ENCODE assay signal across 8 mouse cellular contexts in genomic region chr17:46454539-46454938, GRCm38 (mm10). TPM values are rescaled to one million over a fixed set of nuclear protein-coding genes. Genes with fewer than 3 reads are reported as not detected.
A peak's percentile ranks its signal among the peaks of the same experiment; 100 is the strongest.
DNase-seq lines count a peak whose midpoint lies in the region; ATAC-seq and TF ChIP-seq lines count a peak whose summit lies in the region.

No protein-coding gene starts in this region.

- ATAC-seq in forebrain, embryonic 11.5 days (replicated peaks; ENCODE audit: low FRiP score) = no peak
- ATAC-seq in limb, embryonic 11.5 days (ENCODE audit: insufficient number of reproducible peaks, low FRiP score, low TSS enrichment, low read depth) = peak; percentile 35; the same call in 1 of the 2 replicates
- ATAC-seq in neural tube, embryonic 14.5 days (ENCODE audit: low read depth) = no peak

- no peaks in the 10 kb centered on the region for H3K36me3 ChIP-seq in forebrain, embryonic 11.5 days (ENCODE audit: control insufficient read depth, insufficient read depth, low read length)
- no peaks in the 10 kb centered on the region for H3K36me3 ChIP-seq in limb, embryonic 11.5 days (ENCODE audit: control insufficient read depth, insufficient read depth, low read length)
- no peaks in the 10 kb centered on the region for H3K36me3 ChIP-seq in neural tube, embryonic 14.5 days (ENCODE audit: control insufficient read depth, insufficient read depth, low read length)
- no peaks in the 10 kb centered on the region for H3K36me3 ChIP-seq in thymus, adult 2 months (ENCODE audit: control insufficient read depth, insufficient read depth, low read length)

- no peak for TF ChIP-seq CTCF in layer of hippocampus, adult 2 months (conservative IDR thresholded peaks at IDR 0.05)
- TF ChIP-seq CTCF in thymus, adult 2 months (IDR thresholded peaks at IDR 0.05; ENCODE audit: borderline replicate concordance, control insufficient read depth, extremely low read depth, insufficient read depth, low read length, poor library complexity) = no peak

- H3K4me2 ChIP-seq in forebrain, embryonic 11.5 days (ENCODE audit: low read depth, low read length, severe bottlenecking) = peak overlapping the region; percentile 71
- H3K4me2 ChIP-seq in limb, embryonic 11.5 days (ENCODE audit: low read depth, severe bottlenecking) = peak overlapping the region; percentile 88
- peak overlapping the region; percentile 51 for H3K4me2 ChIP-seq in neural tube, embryonic 14.5 days (ENCODE audit: low read depth, low read length)

- H3K27ac ChIP-seq in layer of hippocampus, adult 2 months = no peak overlapping the region
- no peak overlapping the region for H3K27ac ChIP-seq in forebrain, embryonic 11.5 days (ENCODE audit: low read depth, low read length)
- no peak overlapping the region for H3K27ac ChIP-seq in limb, embryonic 11.5 days (replicated peaks; ENCODE audit: low read depth, low read length)
- H3K27ac ChIP-seq in neural tube, embryonic 14.5 days (ENCODE audit: low read depth, low read length) = no peak overlapping the region
- H3K27ac ChIP-seq in thymus, adult 2 months (ENCODE audit: control insufficient read depth, insufficient read depth, low read length) = no peak overlapping the region

- DNase-seq in layer of hippocampus, adult 2 months (ENCODE audit: low spot score in 2 of 2) = no peak
- DNase-seq in layer of hippocampus, adult 9-11 months = no peak
- no peak for DNase-seq in forebrain, embryonic 11.5 days (ENCODE audit: low spot score)
- no peak for DNase-seq in limb, embryonic 11.5 days (ENCODE audit: low spot score)
- DNase-seq in thymus, adult 2 months = no peak
- DNase-seq in gastrocnemius, postnatal 25 days = no peak
- no peak for DNase-seq in adrenal gland, postnatal 10 days

- peaks cover 29% of the 10 kb centered on the region for H3K4me1 ChIP-seq in forebrain, embryonic 11.5 days (replicated peaks; ENCODE audit: control insufficient read depth, insufficient read depth, low read length)
- H3K4me1 ChIP-seq in limb, embryonic 11.5 days (ENCODE audit: control insufficient read depth, insufficient read depth, low read length) = peaks cover 20% of the 10 kb centered on the region
- peaks cover 31% of the 10 kb centered on the region for H3K4me1 ChIP-seq in neural tube, embryonic 14.5 days (ENCODE audit: control insufficient read depth, insufficient read depth, low read length)
- no peaks in the 10 kb centered on the region; the same call in 1 of the 2 replicates for H3K4me1 ChIP-seq in thymus, adult 2 months (replicated peaks; ENCODE audit: control insufficient read depth, insufficient read depth, low read length)

- WGBS in forebrain, embryonic 11.5 days = 3% methylated on average over 9 of the region's 9 CpGs
- 4% methylated on average over 9 of the region's 9 CpGs for WGBS in limb, embryonic 11.5 days
- WGBS in neural tube, embryonic 14.5 days = 2% methylated on average over 9 of the region's 9 CpGs
- WGBS in thymus, adult 2 months = 9% methylated on average over 9 of the region's 9 CpGs

- peak overlapping the region; percentile 52 for H3K9ac ChIP-seq in forebrain, embryonic 11.5 days (ENCODE audit: low read length)
- peak overlapping the region; percentile 40; the same call in 1 of the 2 replicates for H3K9ac ChIP-seq in limb, embryonic 11.5 days (ENCODE audit: low read length)
- H3K9ac ChIP-seq in neural tube, embryonic 14.5 days (replicated peaks; ENCODE audit: low read depth, low read length) = 0 out of 2 replicates have a peak overlapping the region, but pooled peaks have one; percentile 12

- H3K9me3 ChIP-seq in forebrain, embryonic 11.5 days (ENCODE audit: control insufficient read depth, low read length) = no peaks in the 10 kb centered on the region
- no peaks in the 10 kb centered on the region for H3K9me3 ChIP-seq in limb, embryonic 11.5 days (ENCODE audit: control insufficient read depth, low read length)
- H3K9me3 ChIP-seq in neural tube, embryonic 14.5 days (ENCODE audit: control insufficient read depth, low read length) = no peaks in the 10 kb centered on the region

- H3K4me3 ChIP-seq in layer of hippocampus, adult 2 months = peak overlapping the region; percentile 48
- peak overlapping the region; percentile 33 for H3K4me3 ChIP-seq in forebrain, embryonic 11.5 days (ENCODE audit: low read depth, low read length)
- H3K4me3 ChIP-seq in limb, embryonic 11.5 days (ENCODE audit: low read depth, low read length) = peak overlapping the region; percentile 42
- peak overlapping the region; percentile 16; the same call in 1 of the 2 replicates for H3K4me3 ChIP-seq in neural tube, embryonic 14.5 days (ENCODE audit: low read depth, low read length)
- H3K4me3 ChIP-seq in thymus, adult 2 months (ENCODE audit: control insufficient read depth, insufficient read depth, low read length) = no peak overlapping the region

- TF ChIP-seq POLR2A in thymus, adult 2 months (IDR thresholded peaks at IDR 0.05; ENCODE audit: control insufficient read depth, extremely low read depth, insufficient read depth, low read length, poor library complexity) = no peak

- peaks cover 25% of the 10 kb centered on the region for H3K27me3 ChIP-seq in forebrain, embryonic 11.5 days (ENCODE audit: control insufficient read depth, insufficient read depth, low read length)
- H3K27me3 ChIP-seq in limb, embryonic 11.5 days (ENCODE audit: control insufficient read depth, insufficient read depth, low read length) = peaks cover 70% of the 10 kb centered on the region
- H3K27me3 ChIP-seq in neural tube, embryonic 14.5 days (ENCODE audit: control insufficient read depth, insufficient read depth, low read length) = no peaks in the 10 kb centered on the region
- peaks cover 20% of the 10 kb centered on the region; the same call in 1 of the 2 replicates for H3K27me3 ChIP-seq in thymus, adult 2 months (ENCODE audit: control insufficient read depth, insufficient read depth, low read length)

RNA-seq across cellular contexts. Expression of gene Slc22a7, which starts 16.3 kb away (rescaled TPM):
- under 1 TPM in 1 of 2 experiments, not detected in 1; 0.28 TPM for total RNA-seq in layer of hippocampus, adult 2 months (2021)
- not detected in 2 replicates for polyA plus RNA-seq in forebrain, embryonic 11.5 days (2014; fragmentation: Nextera tagmentation; extraction: Ambion mirVana)
- polyA plus RNA-seq in limb, embryonic 11.5 days (2014; fragmentation: Nextera tagmentation; extraction: Ambion mirVana) = not detected in 2 replicates
- polyA plus RNA-seq in neural tube, embryonic 14.5 days (2014; fragmentation: Nextera tagmentation; extraction: Ambion mirVana) = not detected in 2 replicates
- polyA plus RNA-seq in thymus, adult 2 months (2012; rRNA removed) = 1.2 and 3.3 TPM in 2 replicates
- total RNA-seq in gastrocnemius, postnatal 25 days (2021) = not detected
- 10 to 100 TPM in 1 of 2 experiments, 1 to 10 TPM in 1; 5.4 to 14.6 TPM for total RNA-seq in adrenal gland, postnatal 10 days (2021)

RNA-seq across cellular contexts. Expression of gene Crip3, which starts 25.8 kb away (rescaled TPM):
- total RNA-seq in layer of hippocampus, adult 2 months (2021) = 1 to 10 TPM; 2.4 to 6.3 TPM
- 0.28 and 0.52 TPM in 2 replicates for polyA plus RNA-seq in forebrain, embryonic 11.5 days (2014; fragmentation: Nextera tagmentation; extraction: Ambion mirVana)
- polyA plus RNA-seq in limb, embryonic 11.5 days (2014; fragmentation: Nextera tagmentation; extraction: Ambion mirVana) = 0.31 TPM in 1 of 2 replicates, not detected in the other
- 2.2 and 2.4 TPM in 2 replicates for polyA plus RNA-seq in neural tube, embryonic 14.5 days (2014; fragmentation: Nextera tagmentation; extraction: Ambion mirVana)
- 348 and 429 TPM in 2 replicates for polyA plus RNA-seq in thymus, adult 2 months (2012; rRNA removed)
- under 1 TPM in 1 of 2 experiments, not detected in 1; 0.78 TPM for total RNA-seq in gastrocnemius, postnatal 25 days (2021)
- under 1 TPM; 0.39 to 1.00 TPM for total RNA-seq in adrenal gland, postnatal 10 days (2021)

RNA-seq across cellular contexts. Expression of gene Ttbk1, which starts 32.9 kb away (rescaled TPM):
- total RNA-seq in layer of hippocampus, adult 2 months (2021) = 100 to 1,000 TPM; 119 to 122 TPM
- polyA plus RNA-seq in forebrain, embryonic 11.5 days (2014; fragmentation: Nextera tagmentation; extraction: Ambion mirVana) = 3.5 TPM in 2 replicates
- polyA plus RNA-seq in limb, embryonic 11.5 days (2014; fragmentation: Nextera tagmentation; extraction: Ambion mirVana) = 0.27 and 0.58 TPM in 2 replicates
- 6.3 and 7.0 TPM in 2 replicates for polyA plus RNA-seq in neural tube, embryonic 14.5 days (2014; fragmentation: Nextera tagmentation; extraction: Ambion mirVana)
- polyA plus RNA-seq in thymus, adult 2 months (2012; rRNA removed) = 1.0 and 1.1 TPM in 2 replicates
- 1 to 10 TPM in 1 of 2 experiments, under 1 TPM in 1; 0.77 to 1.4 TPM for total RNA-seq in gastrocnemius, postnatal 25 days (2021)
- 1 to 10 TPM; 1.2 to 2.2 TPM for total RNA-seq in adrenal gland, postnatal 10 days (2021)

RNA-seq across cellular contexts. Expression of gene Dnph1, which starts 42.0 kb away (rescaled TPM):
- 1 to 10 TPM; 4.8 to 6.2 TPM for total RNA-seq in layer of hippocampus, adult 2 months (2021)
- 87.6 and 89.0 TPM in 2 replicates for polyA plus RNA-seq in forebrain, embryonic 11.5 days (2014; fragmentation: Nextera tagmentation; extraction: Ambion mirVana)
- 59.7 and 62.3 TPM in 2 replicates for polyA plus RNA-seq in limb, embryonic 11.5 days (2014; fragmentation: Nextera tagmentation; extraction: Ambion mirVana)
- 11.8 and 12.5 TPM in 2 replicates for polyA plus RNA-seq in neural tube, embryonic 14.5 days (2014; fragmentation: Nextera tagmentation; extraction: Ambion mirVana)
- 14.0 and 17.7 TPM in 2 replicates for polyA plus RNA-seq in thymus, adult 2 months (2012; rRNA removed)
- 1 to 10 TPM; 4.5 to 5.4 TPM for total RNA-seq in gastrocnemius, postnatal 25 days (2021)
- total RNA-seq in adrenal gland, postnatal 10 days (2021) = 1 to 10 TPM; 5.7 to 6.1 TPM

Comparison
In these comparisons a context has a peak if more than half of its experiments do, and no peak if none do; other contexts are left out.
1. RNA of gene Crip3, which starts 25.8 kb away (polyA plus RNA-seq): 348 to 429 TPM in thymus, adult 2 months; 2.2 to 2.4 TPM in neural tube, embryonic 14.5 days, 0.28 to 0.52 TPM in forebrain, embryonic 11.5 days and 0.31 TPM in limb, embryonic 11.5 days; every median in the first group is over 100 times any median in the second.
2. Peak in every context shown above with its lines, with median percentiles within 50 percentile points of each other: H3K4me2 ChIP-seq and H3K9ac ChIP-seq.